Mouse (Mus musculus) CD4-positive, CD25-positive, alpha-beta regulatory T cell, adult 2 months (primary cell): ENCODE results near the gene Tle4.

Experiments used
- DNase-seq: peaks from one replicate; pipeline ENCODE4 v3.0.0-alpha.2; 2012; ENCODE audit warnings: low read depth, low spot score

The Tle4 gene

GRCm38 (mm10) chr19:14468733-14469132, 129.1 kb downstream of the Tle4 start:
- DNase-seq: peak; percentile 42

- peak; percentile 53 for DNase-seq
Measured at GRCm38 (mm10) chr19:14466020-14466419, 131.8 kb downstream of the Tle4 start.

- DNase-seq: no peak
Measured at GRCm38 (mm10) chr19:14463281-14464079, 134.4 kb downstream of the Tle4 start.

GRCm38 (mm10) chr19:14453486-14453885, 144.4 kb downstream of the Tle4 start:
- no peak for DNase-seq

- DNase-seq: no peak
Measured at GRCm38 (mm10) chr19:14451329-14451728, 146.5 kb downstream of the Tle4 start.

- DNase-seq: peak; percentile 53
Measured at GRCm38 (mm10) chr19:14449738-14450137, 148.1 kb downstream of the Tle4 start.

GRCm38 (mm10) chr19:14448586-14448985, 149.3 kb downstream of the Tle4 start:
- no peak for DNase-seq

GRCm38 (mm10) chr19:14447474-14447873, 150.4 kb downstream of the Tle4 start:
- no peak for DNase-seq

GRCm38 (mm10) chr19:14441861-14442260, 156.0 kb downstream of the Tle4 start:
- no peak for DNase-seq

GRCm38 (mm10) chr19:14437226-14437625, 160.6 kb downstream of the Tle4 start:
- DNase-seq: peak; percentile 12

GRCm38 (mm10) chr19:14436567-14436966, 161.3 kb downstream of the Tle4 start:
- no peak for DNase-seq

GRCm38 (mm10) chr19:14435681-14436376, 162.0 kb downstream of the Tle4 start:
- DNase-seq: no peak

GRCm38 (mm10) chr19:14433900-14434299, 164.0 kb downstream of the Tle4 start:
- no peak for DNase-seq

GRCm38 (mm10) chr19:14432436-14432835, 165.4 kb downstream of the Tle4 start:
- DNase-seq: no peak

- DNase-seq: no peak
Measured at GRCm38 (mm10) chr19:14426920-14427319, 170.9 kb downstream of the Tle4 start.

GRCm38 (mm10) chr19:14426244-14426868, 171.5 kb downstream of the Tle4 start:
- no peak for DNase-seq

GRCm38 (mm10) chr19:14425122-14425521, 172.7 kb downstream of the Tle4 start:
- peak; percentile 6 for DNase-seq

- peak; percentile 4 for DNase-seq
Measured at GRCm38 (mm10) chr19:14424016-14424964, 173.6 kb downstream of the Tle4 start.

- no peak for DNase-seq
Measured at GRCm38 (mm10) chr19:14421691-14422090, 176.2 kb downstream of the Tle4 start.

- no peak for DNase-seq
Measured at GRCm38 (mm10) chr19:14419886-14420285, 178.0 kb downstream of the Tle4 start.

- DNase-seq: no peak
Measured at GRCm38 (mm10) chr19:14416845-14417244, 181.0 kb downstream of the Tle4 start.
